Mouse (Mus musculus): ENCODE results near the gene Dop1b.

The Dop1b gene

DNA sequence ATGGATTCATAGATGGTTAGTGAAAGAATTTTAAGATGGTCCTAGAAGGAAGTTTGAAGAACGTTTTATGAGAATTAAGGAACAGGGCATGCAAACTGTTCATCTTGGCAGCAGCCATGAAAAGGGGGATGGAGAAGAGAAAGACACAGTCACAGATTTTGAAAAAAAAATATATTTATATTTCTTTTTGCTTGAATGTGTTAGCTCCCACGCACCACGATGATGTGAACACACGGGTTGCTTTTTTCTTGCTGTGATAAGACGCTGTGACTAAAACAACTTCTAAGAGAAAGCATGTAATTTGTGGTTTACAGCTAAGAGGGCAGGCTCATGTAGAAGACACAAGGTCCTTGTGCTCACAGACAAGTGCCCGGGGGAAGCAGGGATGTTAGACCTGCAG lies 115.2 kb downstream of the Dop1b start:
- no peak for DNase-seq (ENCODE audit: low spot score in 2 of 2)

DNA sequence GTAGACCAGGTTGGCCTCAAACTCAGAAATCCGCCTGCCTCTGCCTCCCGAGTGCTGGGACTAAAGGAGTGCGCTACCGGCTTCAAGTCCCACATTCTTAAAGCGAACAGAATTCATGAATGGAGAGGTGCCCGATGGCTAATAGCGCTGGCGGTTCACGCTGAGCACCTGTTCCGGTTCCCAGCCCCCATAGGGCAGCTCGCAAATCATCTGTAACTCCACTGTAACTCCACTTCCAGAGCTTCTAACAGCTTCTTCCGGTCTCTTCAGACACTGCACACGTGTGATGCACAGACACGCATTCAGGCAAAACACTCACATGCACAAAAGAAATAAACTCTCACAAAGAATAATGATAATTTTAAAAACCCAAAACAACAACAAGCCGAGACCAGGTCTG lies 117.8 kb downstream of the Dop1b start:
- no peak for DNase-seq (ENCODE audit: low spot score in 2 of 2)

DNA sequence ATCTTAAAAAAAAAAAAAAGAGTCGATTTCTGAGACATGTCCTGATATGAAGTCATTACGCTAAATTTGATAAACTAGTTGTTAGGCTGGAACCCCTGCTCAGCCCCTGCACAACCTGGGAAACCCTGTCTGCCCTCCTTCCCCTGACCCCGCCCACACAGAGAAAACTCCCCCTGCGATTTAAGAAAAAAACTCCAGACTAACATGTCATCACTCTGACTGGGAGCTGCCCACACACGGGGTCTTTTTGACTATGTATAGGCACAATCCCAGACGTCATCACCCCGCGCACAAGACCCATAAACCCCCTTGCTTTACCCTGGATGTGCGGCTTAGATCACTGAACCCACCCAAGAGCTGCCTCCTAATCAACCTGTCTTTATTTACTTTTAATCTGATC lies 118.4 kb downstream of the Dop1b start:
- no peak for DNase-seq (ENCODE audit: low spot score in 2 of 2)

DNA sequence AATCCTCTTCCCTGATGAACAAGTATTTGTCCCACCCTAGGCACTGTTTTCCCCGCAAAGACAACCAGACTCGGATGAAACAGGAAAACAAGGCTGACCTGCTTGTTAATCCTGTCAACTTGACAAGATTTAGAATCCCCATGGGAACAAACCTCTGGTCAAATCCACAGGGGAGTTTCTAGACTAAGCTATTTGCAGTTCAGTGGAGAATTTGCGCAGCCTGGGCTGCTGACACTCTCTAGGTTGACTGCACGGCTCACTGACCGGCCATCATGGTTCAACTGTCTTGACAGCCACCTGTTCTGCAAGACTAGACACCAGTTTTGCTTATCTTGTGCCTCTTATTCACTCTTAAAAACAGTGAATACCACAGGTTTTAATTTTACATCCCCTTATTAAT lies 119.2 kb downstream of the Dop1b start:
- peak in 1 of 2 experiments; percentile 43 for DNase-seq (ENCODE audit: low spot score in 2 of 2)

DNA sequence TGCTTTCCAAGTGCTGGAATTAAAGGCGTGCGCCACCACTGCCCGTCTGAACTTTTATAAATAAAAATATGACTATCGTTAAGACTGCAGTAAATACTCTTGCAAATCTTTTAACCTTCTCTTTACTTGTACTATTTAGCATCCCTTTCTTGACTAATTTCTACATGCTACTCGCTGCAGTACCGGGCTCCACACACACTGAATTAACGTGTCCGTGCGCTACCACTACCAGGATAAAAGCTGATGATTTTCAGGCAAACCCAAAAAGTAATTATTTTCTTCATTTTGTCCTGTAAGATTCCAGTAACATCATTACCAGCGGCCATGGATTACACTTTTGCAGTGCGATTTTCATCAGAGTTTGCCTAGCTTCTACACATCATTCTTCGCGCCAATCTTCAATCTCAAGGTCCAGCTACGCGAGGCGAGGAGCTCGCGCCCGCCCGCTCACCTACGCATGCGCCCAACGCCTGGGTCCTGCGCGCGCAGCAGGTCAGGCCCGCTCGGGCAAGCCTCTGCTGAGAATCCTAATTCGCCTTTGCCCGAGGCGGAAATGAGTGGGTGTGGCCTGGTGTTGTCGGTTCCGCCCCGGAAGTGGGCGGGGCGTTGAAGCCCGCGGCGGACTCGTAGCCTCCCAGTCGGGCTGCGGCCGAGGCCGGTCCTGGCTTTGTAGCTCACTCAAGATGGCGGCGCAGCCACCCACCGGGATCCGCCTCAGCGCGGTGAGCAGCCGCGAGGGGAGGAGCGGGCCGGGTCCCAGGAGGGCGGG lies 120.1 kb downstream of the Dop1b start, which contains the start of gene Morc3:
TSS of gene Morc3 (plus strand) at position 495 of the 769 bp plus-strand sequence.
- DNase-seq (ENCODE audit: low spot score in 2 of 2), result peak; percentile 100

DNA sequence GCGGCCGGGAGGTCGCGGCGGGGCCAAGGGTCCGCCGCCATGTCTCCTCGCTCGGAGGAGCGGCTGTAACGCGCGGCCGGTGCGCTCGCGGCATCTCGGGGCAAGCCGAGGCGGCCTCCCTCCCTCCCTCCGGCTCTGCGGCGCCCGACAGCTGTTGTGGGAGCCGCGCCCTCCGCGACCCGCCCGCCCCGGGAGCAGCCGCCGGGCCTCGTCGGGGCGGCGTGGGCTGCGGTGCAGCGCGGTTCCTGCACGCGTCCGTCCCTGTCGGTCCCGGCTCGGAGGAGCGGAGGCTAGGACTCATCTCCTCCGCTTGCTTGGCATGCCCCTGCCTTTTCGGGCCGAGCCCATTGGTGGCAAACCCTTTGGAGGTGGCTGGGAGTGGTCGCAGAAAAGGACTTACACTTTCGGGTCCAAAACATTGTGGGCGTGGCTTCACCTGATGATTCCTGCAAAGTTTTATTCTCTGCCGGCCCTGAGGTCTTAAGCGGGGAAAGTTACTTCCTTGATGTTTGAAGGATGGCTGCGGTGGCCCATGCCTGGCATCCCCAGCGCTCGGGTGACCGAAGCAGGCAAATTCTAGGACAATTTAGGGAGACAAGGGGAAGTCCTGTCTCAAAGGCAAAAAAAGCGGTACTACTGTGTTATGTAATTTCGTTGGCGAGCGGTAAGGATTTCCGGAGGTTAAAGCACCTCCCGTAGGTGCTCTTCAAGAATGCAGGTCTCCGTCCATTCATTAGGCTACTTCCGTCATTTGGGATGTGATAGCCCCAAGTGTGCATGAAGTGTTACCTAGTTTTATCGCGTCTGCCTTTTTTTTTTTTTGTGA lies 121.0 kb downstream of the Dop1b start:
- peak; percentile 65 to 84 for DNase-seq (ENCODE audit: low spot score in 2 of 2)

DNA sequence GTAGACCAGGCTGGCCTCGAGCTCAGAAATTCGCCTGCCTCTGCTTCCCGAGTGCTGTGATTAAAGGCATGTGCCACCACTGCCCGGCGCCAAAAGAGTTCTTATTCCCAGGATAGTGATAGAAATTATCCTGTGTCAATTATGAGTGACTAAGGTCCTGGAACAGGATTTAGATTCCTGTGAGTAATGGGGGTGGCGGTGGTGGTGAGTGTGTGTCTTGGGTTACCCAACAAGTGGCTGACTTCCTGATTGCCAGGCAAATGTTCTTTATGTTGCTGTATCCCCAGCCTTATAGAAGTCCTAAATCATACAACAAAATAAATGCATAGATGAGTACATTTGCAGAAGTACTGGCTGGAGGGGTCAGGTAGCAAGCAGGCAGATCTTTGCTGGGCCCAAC lies 121.8 kb downstream of the Dop1b start:
- no peak for DNase-seq (ENCODE audit: low spot score in 2 of 2)

DNA sequence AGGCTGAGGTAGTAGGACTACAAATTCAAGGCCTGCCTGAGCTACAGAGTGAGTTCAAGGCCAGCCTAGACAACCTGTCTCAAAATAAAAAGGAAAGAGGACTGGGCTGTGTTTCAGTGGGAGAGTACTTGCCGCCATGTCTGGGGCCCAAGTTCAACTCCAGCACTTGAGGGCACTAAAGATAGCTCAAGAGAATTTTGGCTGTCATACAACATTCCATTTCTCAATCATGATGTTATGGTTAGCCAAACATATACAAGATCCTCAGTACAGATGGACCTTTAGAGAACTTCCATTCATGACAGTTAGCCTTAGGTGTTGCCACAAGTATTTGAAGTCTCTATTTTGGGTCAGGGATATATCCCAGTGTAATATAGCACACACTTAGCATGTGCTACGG lies 122.4 kb downstream of the Dop1b start:
- no peak for DNase-seq (ENCODE audit: low spot score in 2 of 2)

DNA sequence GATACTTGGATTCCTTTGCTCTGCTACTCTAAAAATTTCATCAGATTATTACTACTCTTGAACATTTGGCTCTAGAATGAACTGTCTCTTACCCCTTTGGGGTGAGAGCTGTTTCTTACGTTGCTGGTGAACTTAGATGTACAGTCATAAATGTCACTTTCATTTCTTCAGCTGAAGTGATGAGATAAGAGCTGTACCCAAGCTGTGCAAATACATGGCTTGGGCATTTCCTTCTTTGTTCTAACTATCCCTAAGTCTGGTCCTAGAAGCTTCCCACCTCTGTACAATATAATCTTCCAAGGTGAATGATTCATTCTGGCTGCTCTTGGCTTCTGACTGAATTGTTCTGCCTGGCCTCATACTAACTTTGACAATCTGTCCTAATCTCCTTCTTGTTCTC lies 127.3 kb downstream of the Dop1b start:
- DNase-seq (ENCODE audit: low spot score in 2 of 2), result no peak

DNA sequence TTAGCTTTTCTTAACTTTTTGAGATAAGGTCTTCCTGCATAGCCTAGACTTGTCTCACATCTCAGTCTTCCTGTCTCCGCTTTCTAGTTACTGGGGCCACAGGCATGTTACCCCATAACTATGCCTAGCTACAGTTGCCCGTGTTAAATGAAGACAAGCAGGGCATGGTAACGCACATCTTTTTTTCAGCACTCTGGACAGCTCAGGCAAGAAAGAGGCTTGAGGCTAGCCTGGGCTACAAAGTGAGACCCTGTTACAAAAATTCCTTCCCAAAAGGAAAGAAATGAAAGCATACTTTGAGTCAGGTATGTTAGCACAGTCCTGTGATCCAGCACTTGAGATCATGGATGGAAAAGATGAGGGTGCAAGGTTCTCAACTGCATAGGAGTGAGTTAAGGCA lies 138.8 kb downstream of the Dop1b start:
- no peak for DNase-seq (ENCODE audit: low spot score in 2 of 2)

DNA sequence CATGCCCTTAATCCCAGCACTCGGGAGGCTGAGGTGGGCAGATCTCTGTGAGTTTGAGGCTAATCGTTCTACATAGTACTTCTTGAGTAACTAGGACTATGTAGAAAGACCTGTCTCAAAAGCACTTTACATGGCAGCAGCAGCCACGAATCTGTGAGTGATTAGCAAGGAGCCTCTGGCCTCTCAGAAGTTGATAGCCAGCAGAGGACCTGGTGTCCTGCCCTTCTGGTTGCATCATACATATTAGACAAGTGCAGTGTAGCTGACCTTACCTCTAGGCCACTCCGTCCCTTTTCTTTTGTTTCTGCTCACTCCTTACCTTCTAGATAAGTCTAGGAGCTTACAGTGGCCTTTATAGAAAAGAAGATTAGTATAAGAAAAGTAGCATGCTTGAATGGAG lies 148.3 kb downstream of the Dop1b start:
- DNase-seq (ENCODE audit: low spot score in 2 of 2), result no peak
